Mouse (Mus musculus) liver, embryonic 16.5 days (tissue): ENCODE results near the gene Snx10. TPM values are rescaled to one million over a fixed set of nuclear protein-coding genes. Genes with fewer than 3 reads are reported as not detected.

ENCODE experiments used
- ATAC-seq: fragments of 200-750 bp; cut with Nextera tagmentation; 2 replicates; pipeline ENCODE4 v1.8.0; 2017; ENCODE audit warnings: low read depth, mild to moderate bottlenecking, moderate number of reproducible peaks, moderate library complexity
- H3K27ac ChIP-seq: fragments of 300-500 bp; sonication (generic); 2 replicates; pipeline ENCODE4 v1.5.1; 2014; ENCODE audit warnings: mild to moderate bottlenecking, low read length
- H3K27me3 ChIP-seq: fragments of 300-500 bp; sonication (generic); 2 replicates; pipeline ENCODE4 v1.6.1; 2014; ENCODE audit warnings: low read depth, low read length, mixed read lengths; ENCODE audit not compliant: control insufficient read depth, insufficient read depth
- H3K36me3 ChIP-seq: fragments of 300-500 bp; sonication (generic); 2 replicates; pipeline ENCODE4 v1.6.1; 2014; ENCODE audit warnings: mild to moderate bottlenecking; ENCODE audit not compliant: control insufficient read depth, insufficient read depth
- H3K4me1 ChIP-seq: fragments of 300-500 bp; sonication (generic); 2 replicates; pipeline ENCODE4 v1.6.1; 2014; ENCODE audit warnings: low read depth, low read length, mixed read lengths; ENCODE audit not compliant: control insufficient read depth
- H3K4me2 ChIP-seq: fragments of 300-500 bp; sonication (generic); 2 replicates; pipeline ENCODE4 v1.6.1; 2014; ENCODE audit warnings: low read depth, low read length, mixed read lengths
- H3K4me3 ChIP-seq: fragments of 300-500 bp; sonication (generic); 2 replicates; pipeline ENCODE4 v1.5.1; 2014; ENCODE audit warnings: low read depth, mild to moderate bottlenecking, low read length
- H3K9ac ChIP-seq: fragments of 300-500 bp; sonication (generic); 2 replicates; pipeline ENCODE4 v1.6.1; 2014; ENCODE audit warnings: low read depth, low read length
- H3K9me3 ChIP-seq: fragments of 300-500 bp; sonication (generic); replicated peaks from 2 replicates; pipeline ENCODE4 v1.6.1; 2016; ENCODE audit warnings: low read length; ENCODE audit not compliant: control insufficient read depth
- WGBS: fragments of 180-500 bp; shearing (Covaris S2); extraction: QIAGEN DNeasy Blood & Tissue Kit; methylation state at CpG from one replicate; pipeline ENCODE4 v1.1.7; 2014; ENCODE audit not compliant: insufficient replicate concordance; 5-methylcytosine and 5-hydroxymethylcytosine counted together
- polyA plus RNA-seq: library from polyadenylated mRNA; unstranded; fragments of >200 nt; fragmentation: Nextera tagmentation; extraction: Ambion mirVana; gene quantifications from 2 replicates; pipeline ENCODE4 v1.2.1, GENCODE M21; 2015

Snx10 gene
- polyA plus RNA-seq, 1 experiment from 2014 or later: 8.8 TPM

DNA sequence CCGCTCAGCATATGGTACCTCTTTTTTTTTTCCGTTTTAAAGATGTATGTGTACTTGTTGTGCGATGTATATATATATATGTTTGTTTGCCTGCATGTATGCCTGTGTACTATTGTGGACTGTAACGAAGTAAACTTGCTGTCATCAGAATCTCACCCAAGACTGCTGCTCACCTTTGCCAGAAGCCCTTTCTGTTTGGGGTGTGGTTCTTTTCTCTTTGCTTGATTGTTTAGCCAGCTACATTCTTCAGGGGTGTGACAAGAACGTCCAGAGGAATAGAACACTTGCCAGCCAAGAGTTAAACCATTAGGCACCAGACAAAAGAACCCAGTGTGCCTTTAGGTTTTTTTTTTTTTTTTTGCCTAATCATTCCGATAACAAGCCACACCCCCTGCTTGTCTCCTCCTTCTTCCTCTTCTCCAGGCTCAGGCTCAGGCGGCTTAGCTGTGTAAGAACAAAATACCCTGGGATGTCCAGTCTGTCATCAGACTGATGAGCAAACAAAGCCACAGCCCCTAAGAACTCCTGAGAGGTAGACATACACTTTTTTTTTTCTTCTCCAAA lies 20.5 kb downstream of the Snx10 start:
- ATAC-seq: no peak
- H3K27ac ChIP-seq: peak overlapping the region; percentile 61
- H3K9ac ChIP-seq: no peak overlapping the region
- H3K4me1 ChIP-seq: peaks cover 11% of the 10 kb centered on the region
- H3K27me3 ChIP-seq: no peaks in the 10 kb centered on the region
- no peaks in the 10 kb centered on the region for H3K36me3 ChIP-seq
- peak overlapping the region; percentile 34 for H3K4me3 ChIP-seq
- no peaks in the 10 kb centered on the region for H3K9me3 ChIP-seq
- 38% methylated on average over 7 of the region's 7 CpGs for WGBS
- peak overlapping the region; percentile 28 for H3K4me2 ChIP-seq

DNA sequence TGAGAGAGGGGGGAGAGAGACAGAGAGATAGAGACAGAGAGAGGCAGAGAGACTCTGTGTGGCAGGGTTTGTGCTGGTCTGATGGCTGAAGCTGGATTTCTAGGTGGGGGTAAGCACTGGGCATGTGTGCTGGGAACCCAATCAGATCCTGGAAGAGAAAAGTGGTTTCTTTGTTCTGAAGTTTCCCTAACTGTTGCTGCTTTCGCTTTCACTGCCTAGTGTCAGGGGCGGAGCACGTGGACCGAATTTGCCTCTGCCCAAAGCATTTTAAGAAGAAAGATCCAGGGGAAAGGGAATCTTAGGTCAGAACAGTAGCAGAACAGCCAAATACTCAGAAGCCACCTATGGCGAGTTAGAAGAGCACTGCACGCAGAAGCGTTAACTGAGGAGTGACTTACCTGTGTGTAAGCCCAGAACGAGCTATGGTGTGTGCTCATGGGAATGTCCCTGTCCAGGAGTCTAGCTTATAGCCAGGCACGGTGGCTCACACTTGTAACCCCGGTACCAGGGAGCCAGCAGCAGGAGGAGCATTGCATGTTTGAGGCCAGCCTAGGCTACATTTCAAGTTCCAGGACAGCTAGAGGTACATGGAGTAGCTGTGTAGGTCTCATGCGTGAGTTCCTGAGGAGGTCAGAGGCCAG lies 21.6 kb downstream of the Snx10 start:
- H3K4me1 ChIP-seq: peaks cover 11% of the 10 kb centered on the region
- peak overlapping the region; percentile 28 for H3K4me2 ChIP-seq
- WGBS: 48% methylated on average over 11 of the region's 11 CpGs
- peak overlapping the region; percentile 46 for H3K27ac ChIP-seq
- no peak overlapping the region for H3K9ac ChIP-seq
- peak overlapping the region; percentile 34 for H3K4me3 ChIP-seq
- no peaks in the 10 kb centered on the region for H3K9me3 ChIP-seq
- ATAC-seq: no peak
- no peaks in the 10 kb centered on the region for H3K27me3 ChIP-seq
- H3K36me3 ChIP-seq: no peaks in the 10 kb centered on the region

DNA sequence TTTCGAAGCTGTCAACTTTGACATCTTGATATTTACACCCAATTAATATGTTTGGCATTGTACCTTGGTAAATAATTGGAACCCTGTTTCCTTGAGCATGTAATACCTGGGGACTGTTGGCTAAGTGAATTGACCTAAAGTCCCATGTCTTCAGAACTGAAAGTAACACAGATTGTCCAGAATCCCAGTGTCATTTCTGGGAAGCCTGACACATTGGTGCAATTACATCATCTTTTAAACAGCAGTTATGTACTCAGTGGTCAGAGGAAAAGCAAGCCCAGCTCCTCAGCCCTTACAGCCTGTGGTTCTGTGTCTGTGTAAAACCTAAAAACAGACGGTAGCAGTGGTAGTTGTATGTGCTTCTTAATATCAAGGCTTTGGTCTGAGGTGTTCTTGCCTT lies 22.4 kb downstream of the Snx10 start:
- no peaks in the 10 kb centered on the region for H3K27me3 ChIP-seq
- no peaks in the 10 kb centered on the region for H3K9me3 ChIP-seq
- 51% methylated on average over 2 of the region's 2 CpGs for WGBS
- H3K4me2 ChIP-seq: no peak overlapping the region
- peak overlapping the region; percentile 54 for H3K27ac ChIP-seq
- no peak overlapping the region for H3K4me3 ChIP-seq
- H3K36me3 ChIP-seq: no peaks in the 10 kb centered on the region
- H3K9ac ChIP-seq: peak overlapping the region; percentile 21; the same call in 1 of the 2 replicates
- ATAC-seq: peak; percentile 44
- peaks cover 11% of the 10 kb centered on the region for H3K4me1 ChIP-seq

DNA sequence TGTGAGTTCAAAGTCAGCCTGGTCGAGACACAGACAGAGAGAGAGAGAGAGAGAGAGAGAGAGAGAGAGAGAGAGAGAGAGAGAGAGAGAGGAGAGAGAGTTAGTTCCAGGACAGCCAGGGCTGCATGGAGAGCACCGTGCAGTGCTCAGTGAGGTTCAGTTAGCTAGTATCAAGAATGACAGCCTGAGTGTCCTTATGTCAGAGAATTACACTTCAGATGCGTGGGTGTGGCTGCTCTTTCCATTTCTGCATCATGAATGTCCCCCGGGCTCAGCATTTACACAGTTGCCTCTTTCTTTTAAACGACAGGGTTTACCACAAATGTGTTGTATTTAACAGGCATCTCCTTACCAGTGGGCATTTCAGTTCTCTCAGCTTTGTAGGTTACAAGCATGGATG lies 25.1 kb downstream of the Snx10 start:
- Histone ChIP-seq H3K36me3 (no peaks in the 10 kb centered on the region), H3K4me3 (no peak overlapping the region), H3K27ac (no peak overlapping the region), H3K4me2 (no peak overlapping the region), H3K9ac (no peak overlapping the region), H3K9me3 (no peaks in the 10 kb centered on the region), H3K27me3 (no peaks in the 10 kb centered on the region), H3K4me1 (peaks cover 7% of the 10 kb centered on the region)
- 58% methylated on average over 5 of the region's 5 CpGs for WGBS
- ATAC-seq: no peak

DNA sequence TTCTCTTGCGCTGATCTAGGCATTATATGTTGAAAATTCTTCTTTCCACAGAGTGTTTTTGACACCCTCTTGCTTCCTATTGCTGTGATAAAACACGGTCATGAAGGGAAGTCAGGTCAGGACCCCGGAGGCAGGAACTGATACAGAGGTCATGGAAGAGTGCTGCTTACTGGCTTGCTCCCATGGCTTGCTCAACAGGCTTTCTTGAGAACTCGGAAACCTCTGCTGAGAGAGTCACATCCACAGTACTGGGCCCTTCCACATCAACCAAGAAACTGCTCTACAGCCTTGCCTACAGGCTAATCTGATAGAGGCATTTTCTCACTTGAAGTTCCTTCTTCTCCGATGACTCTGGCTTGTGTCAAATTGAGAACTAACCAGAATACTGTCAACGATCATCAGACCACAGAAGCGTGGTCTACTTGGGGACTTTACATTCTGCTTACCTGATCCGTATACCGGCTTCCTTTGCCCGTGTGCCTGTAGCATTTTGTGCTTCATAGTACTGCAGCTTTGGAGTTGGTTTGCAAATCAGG lies 27.6 kb downstream of the Snx10 start:
- 40% methylated on average over 10 of the region's 10 CpGs for WGBS
- ATAC-seq: no peak

DNA sequence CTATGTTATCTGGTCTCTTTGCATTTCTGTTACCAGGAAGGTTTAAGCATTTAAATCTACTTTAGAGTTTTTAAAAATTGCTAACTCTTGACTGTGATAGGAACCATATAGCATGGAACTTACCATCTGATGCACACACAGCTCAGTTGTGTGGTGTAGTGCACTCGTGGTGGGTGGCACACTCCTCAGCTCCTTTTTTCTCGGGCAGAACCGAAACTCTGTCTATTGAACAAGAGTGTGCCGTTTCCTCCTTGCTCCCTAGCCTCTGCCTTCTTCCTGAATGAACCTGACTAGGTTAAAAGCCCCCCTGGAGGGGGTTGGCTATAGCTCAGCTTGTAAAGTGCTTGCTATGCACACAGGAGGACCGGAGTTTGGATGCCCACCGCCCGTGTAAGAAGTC lies 32.9 kb downstream of the Snx10 start:
- Histone ChIP-seq H3K4me1 (no peaks in the 10 kb centered on the region), H3K9me3 (no peaks in the 10 kb centered on the region), H3K9ac (no peak overlapping the region), H3K4me3 (no peak overlapping the region), H3K27me3 (no peaks in the 10 kb centered on the region), H3K36me3 (no peaks in the 10 kb centered on the region), H3K27ac (no peak overlapping the region), H3K4me2 (no peak overlapping the region)
- ATAC-seq: no peak
- WGBS: 61% methylated on average over 7 of the region's 7 CpGs

More for the DNA sequence above, 27.6 kb downstream of the Snx10 start:
- H3K4me3 ChIP-seq: no peak overlapping the region
- no peaks in the 10 kb centered on the region for H3K4me1 ChIP-seq
- H3K9ac ChIP-seq: no peak overlapping the region
- no peaks in the 10 kb centered on the region for H3K27me3 ChIP-seq
- H3K27ac ChIP-seq: no peak overlapping the region
- no peaks in the 10 kb centered on the region for H3K9me3 ChIP-seq
- H3K4me2 ChIP-seq: no peak overlapping the region
- no peaks in the 10 kb centered on the region for H3K36me3 ChIP-seq

DNA sequence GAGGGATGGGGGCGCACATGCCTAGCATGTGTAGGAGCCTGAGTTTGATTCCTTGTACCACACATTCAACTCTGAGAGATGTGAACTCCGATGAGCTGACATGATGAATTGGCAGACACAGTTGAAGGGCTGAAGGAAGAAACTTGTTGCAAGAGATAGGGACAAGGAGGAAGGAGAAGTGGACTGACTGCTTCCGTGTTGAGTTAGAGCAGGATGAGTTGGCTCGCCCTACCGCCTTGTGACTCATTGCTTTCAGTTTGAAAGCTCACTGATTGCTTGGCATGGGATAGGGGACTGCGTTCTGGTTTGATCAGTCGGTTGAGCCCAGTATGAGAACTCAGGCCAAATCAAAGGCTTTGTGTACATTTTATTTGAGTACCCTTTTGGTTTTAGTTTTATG lies 34.6 kb downstream of the Snx10 start:
- Histone ChIP-seq H3K9ac (no peak overlapping the region), H3K27me3 (no peaks in the 10 kb centered on the region), H3K9me3 (no peaks in the 10 kb centered on the region), H3K27ac (no peak overlapping the region), H3K4me2 (no peak overlapping the region), H3K4me1 (no peaks in the 10 kb centered on the region), H3K36me3 (no peaks in the 10 kb centered on the region), H3K4me3 (no peak overlapping the region)
- no peak for ATAC-seq
- 26% methylated on average over 7 of the region's 7 CpGs for WGBS

DNA sequence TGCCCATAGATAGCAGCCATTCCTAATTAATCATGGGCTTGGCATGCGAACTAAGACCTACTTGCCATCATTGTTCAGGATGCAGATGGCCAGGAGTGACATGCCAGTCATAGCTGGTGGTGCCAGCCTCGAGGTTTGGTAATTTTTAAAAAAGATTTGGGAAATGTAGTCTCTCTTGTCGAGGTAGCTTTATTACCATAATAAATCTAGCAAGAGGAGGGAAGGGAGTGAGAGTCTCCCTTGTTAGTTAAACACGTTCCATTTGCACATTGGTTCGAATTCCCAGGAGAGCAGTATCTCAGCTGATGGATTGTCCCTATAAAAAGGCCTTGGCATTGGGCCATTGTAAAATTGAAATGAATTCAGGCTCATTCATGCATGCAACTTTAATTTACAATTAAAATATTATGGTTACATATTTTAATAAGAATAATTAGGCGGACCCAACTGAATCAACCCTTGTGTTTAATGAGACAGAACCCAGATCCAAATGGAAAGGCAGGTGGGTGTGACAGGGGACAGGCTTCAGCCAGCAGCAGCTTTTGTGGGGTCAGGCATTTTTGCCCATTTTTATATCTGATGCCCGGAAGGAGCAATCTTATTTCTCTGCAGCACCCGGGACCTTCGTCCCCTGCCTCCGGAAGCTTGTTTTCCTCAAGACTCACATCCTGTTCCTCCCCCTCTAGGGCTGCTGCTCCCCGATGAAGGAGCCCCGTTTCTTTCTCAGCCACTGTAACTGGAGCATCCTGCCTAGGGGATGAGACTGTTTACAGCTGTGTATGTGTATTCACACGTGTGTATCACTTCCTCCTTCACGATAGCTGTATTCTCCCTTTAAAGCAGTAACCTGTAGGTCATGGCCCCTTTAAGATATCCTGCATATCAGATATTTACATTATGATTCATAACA lies 43.3 kb downstream of the Snx10 start:
- Histone ChIP-seq H3K27me3 (no peaks in the 10 kb centered on the region), H3K4me1 (no peaks in the 10 kb centered on the region), H3K9ac (no peak overlapping the region), H3K9me3 (no peaks in the 10 kb centered on the region), H3K27ac (no peak overlapping the region), H3K4me3 (no peak overlapping the region), H3K4me2 (no peak overlapping the region), H3K36me3 (no peaks in the 10 kb centered on the region)
- 45% methylated on average over 14 of the region's 14 CpGs for WGBS
- ATAC-seq: no peak
